Mouse (Mus musculus) cerebellum, adult 2 months (tissue): ENCODE data around the gene Uaca. TPM values are rescaled to one million over a fixed set of nuclear protein-coding genes. Genes with fewer than 3 reads are reported as not detected.

Experiments used
- DNase-seq, 2 experiments: peaks; one replicate each; pipeline ENCODE4 v3.0.0; 2021
- H3K27ac ChIP-seq: fragments of 200-500 bp; 2 replicates; pipeline ENCODE4 v1.5.1; 2012; ENCODE audit warnings: low read length, control low read depth, inconsistent platforms; ENCODE audit not compliant: insufficient read depth
- H3K27me3 ChIP-seq: fragments of 200-500 bp; 2 replicates; pipeline ENCODE4 v1.6.1; 2012; ENCODE audit warnings: inconsistent platforms, mild to moderate bottlenecking, low read length, moderate library complexity; ENCODE audit not compliant: control insufficient read depth, insufficient read depth
- H3K4me1 ChIP-seq: fragments of 200-500 bp; 2 replicates; pipeline ENCODE4 v1.6.1; 2011; ENCODE audit warnings: low read length; ENCODE audit not compliant: control insufficient read depth, insufficient read depth
- H3K4me3 ChIP-seq: fragments of 200-500 bp; replicated peaks from 2 replicates; pipeline ENCODE3; 2011; ENCODE audit warnings: mild to moderate bottlenecking, low read depth, low read length, control low read depth; ENCODE audit not compliant: insufficient read depth
- CTCF ChIP-seq: fragments of 200-500 bp; IDR thresholded peaks from 2 replicates; pipeline ENCODE4 v1.5.1; 2011; ENCODE audit warnings: low read depth, mild to moderate bottlenecking, control low read depth, low read length, moderate library complexity, borderline replicate concordance; ENCODE audit not compliant: insufficient read depth
- POLR2A ChIP-seq: fragments of 200-500 bp; IDR thresholded peaks from 2 replicates; pipeline ENCODE4 v1.6.1; 2011; ENCODE audit warnings: low read length, control low read depth, borderline replicate concordance; ENCODE audit not compliant: insufficient read depth
- WGBS: fragments of 180-500 bp; shearing (Covaris S2); methylation state at CpG from one replicate; pipeline ENCODE4 v1.1.7; 2018; 5-methylcytosine and 5-hydroxymethylcytosine counted together
- polyA plus RNA-seq: library from polyadenylated mRNA; depleted of rRNA; stranded (reverse); fragments of >200 nt; gene quantifications from 2 replicates; pipeline ENCODE4 v1.2.3, GENCODE M21; 2012

Gene Uaca
- polyA plus RNA-seq, 1 experiment, result 6.7 TPM

DNA sequence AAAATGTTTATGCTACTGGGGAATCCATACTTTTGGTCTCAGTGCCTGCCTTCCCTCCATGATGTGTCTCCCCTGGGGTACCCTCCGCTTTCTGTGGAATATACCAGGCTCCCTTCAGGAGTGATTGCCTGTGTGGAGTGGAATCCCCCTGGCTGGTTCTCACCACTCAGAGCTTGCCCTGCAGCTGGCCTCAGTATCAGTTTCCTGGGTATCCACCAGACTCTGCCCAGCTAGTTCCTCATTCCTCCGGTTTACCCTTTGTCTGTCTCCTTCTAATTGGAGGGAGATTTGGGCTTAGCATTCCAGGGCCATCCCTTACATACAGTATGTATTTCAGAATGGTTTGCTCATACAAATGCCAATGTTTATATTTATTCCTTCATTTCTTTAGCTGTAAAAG is 33.9 kb downstream of the Uaca start:
- Histone ChIP-seq H3K27ac (no peak overlapping the region), H3K27me3 (no peaks in the 10 kb centered on the region), H3K4me1 (no peaks in the 10 kb centered on the region), H3K4me3 (no peak overlapping the region)
- DNase-seq, result no peak
- 81% methylated on average over 2 of the region's 2 CpGs for WGBS
- TF ChIP-seq POLR2A (no peak), CTCF (no peak)

- H3K27ac ChIP-seq, result no peak overlapping the region
- no peaks in the 10 kb centered on the region for H3K4me1 ChIP-seq
- 64% methylated on average over 4 of the region's 4 CpGs for WGBS
- H3K4me3 ChIP-seq, result no peak overlapping the region
- no peak for DNase-seq
- no peaks in the 10 kb centered on the region for H3K27me3 ChIP-seq
- TF ChIP-seq CTCF, result no peak
- no peak for TF ChIP-seq POLR2A
Observed at GRCm38 (mm10) chr9:60829610-60830009, 35.3 kb downstream of the Uaca start.

GRCm38 (mm10) chr9:60830079-60830478 is 35.7 kb downstream of the Uaca start:
- Histone ChIP-seq H3K27me3 (no peaks in the 10 kb centered on the region), H3K27ac (no peak overlapping the region), H3K4me1 (no peaks in the 10 kb centered on the region), H3K4me3 (no peak overlapping the region)
- DNase-seq, result no peak
- 51% methylated on average over 3 of the region's 3 CpGs for WGBS
- TF ChIP-seq CTCF, result no peak
- no peak for TF ChIP-seq POLR2A

DNA sequence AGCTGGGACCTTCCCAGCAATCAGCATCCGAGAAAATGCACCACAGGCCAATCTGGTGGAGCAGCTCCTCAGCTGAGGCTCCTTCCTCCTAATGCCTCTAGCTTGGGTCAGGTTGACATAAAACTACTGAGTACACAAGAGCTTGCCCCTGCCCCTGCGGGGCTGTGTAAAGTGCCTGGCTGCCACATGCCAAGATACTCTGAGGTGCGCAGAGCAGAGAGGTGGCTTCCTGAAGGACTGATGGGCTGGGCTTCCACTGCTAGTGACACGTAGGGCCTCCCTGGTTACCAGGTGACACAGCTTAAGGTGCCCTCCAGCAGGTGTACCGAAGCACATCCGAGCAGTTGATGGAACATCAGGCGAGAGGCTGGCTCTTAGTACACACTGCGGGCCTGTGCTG is 37.9 kb downstream of the Uaca start:
- WGBS, result 95% methylated on average over 8 of the region's 8 CpGs
- Histone ChIP-seq H3K27me3 (no peaks in the 10 kb centered on the region), H3K27ac (no peak overlapping the region), H3K4me3 (no peak overlapping the region), H3K4me1 (no peaks in the 10 kb centered on the region)
- no peak for DNase-seq
- no peak for TF ChIP-seq POLR2A
- no peak for TF ChIP-seq CTCF

DNA sequence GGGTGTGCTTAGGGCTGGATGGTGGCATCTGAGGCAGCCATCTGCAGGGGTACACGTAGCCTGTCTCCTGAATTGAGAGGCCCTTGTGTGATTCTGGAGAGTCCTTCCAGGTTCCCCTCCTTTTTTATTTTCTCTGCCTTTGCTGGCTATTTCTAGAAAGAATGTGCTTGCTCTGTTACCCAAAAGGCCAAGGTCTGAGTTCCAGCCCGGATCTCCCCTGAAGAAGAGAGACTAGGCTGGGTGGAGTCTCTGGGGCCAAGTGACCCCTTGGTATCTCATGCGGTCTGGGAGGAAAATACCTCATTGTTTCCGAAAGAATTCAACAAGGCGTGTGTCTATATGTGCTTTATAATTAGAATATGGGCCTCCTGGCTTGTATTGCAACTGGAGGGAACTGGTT is 41.8 kb downstream of the Uaca start:
- Histone ChIP-seq H3K27ac (no peak overlapping the region), H3K4me3 (no peak overlapping the region), H3K4me1 (no peaks in the 10 kb centered on the region), H3K27me3 (no peaks in the 10 kb centered on the region)
- WGBS, result 87% methylated on average over 5 of the region's 5 CpGs
- DNase-seq, result no peak
- no peak for TF ChIP-seq CTCF
- TF ChIP-seq POLR2A, result no peak

DNA sequence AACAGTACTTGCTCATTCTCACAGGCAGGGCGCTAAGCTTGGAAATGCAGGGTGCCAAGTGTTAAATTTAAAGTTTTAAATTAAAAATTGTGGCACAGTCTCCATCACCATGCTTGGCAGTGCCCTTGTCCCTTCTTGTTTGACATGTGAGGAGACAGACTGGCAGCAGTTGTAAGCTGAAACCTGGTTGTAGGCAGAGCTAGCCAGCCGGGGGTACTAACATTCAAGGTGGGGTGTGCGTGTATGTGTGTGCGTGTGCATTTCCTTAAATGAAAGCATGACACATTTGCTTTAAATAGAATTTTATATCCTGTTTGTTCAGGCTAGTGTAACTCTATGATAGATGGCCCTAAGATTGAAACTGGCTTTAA is 42.7 kb downstream of the Uaca start:
- WGBS, result 76% methylated on average over 4 of the region's 4 CpGs
- no peak for DNase-seq
- H3K27ac ChIP-seq, result no peak overlapping the region
- no peaks in the 10 kb centered on the region for H3K4me1 ChIP-seq
- TF ChIP-seq POLR2A (no peak), CTCF (no peak)
- H3K27me3 ChIP-seq, result no peaks in the 10 kb centered on the region
- H3K4me3 ChIP-seq, result no peak overlapping the region

DNA sequence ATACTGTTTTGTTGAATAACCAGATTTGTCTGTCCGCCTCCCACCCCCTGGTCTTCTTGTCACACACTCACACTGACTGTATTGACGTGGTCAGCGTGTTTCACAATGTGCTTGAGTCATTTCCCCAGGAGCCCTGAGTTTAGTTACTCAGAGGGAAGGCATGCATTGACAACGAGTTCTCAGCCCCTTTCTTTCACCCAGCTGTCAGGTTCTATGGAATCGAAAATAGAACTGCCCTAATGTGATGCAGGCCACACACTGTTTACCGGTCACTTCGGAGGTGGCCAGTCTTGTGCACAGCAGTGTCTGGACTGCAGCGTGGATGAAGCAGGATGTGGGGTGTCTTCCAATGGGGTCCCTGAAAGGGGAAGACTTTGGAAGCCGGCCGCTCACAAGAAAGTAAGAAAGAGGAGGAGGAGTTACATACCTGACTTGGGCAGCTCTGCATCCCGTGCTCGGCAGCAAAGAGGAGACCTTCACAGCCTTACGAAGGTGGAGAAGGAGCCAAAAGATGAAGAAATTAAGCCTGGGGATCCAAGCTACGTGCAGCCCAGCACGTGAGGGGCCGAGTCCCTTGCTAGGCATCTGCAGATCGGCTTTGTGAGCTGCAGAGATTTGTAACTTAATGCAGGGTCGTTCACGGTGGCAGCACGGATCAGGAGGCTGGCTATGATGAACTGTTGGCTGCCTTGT is 43.3 kb downstream of the Uaca start:
- WGBS, result 24% methylated on average over 20 of the region's 20 CpGs
- H3K27ac ChIP-seq, result no peak overlapping the region
- no peaks in the 10 kb centered on the region for H3K4me1 ChIP-seq
- no peak for TF ChIP-seq POLR2A
- TF ChIP-seq CTCF, result no peak
- H3K27me3 ChIP-seq, result no peaks in the 10 kb centered on the region
- no peak for DNase-seq
- H3K4me3 ChIP-seq, result no peak overlapping the region

- WGBS, result 79% methylated on average over 9 of the region's 9 CpGs
- Histone ChIP-seq H3K4me1 (no peaks in the 10 kb centered on the region), H3K27ac (no peak overlapping the region), H3K4me3 (no peak overlapping the region), H3K27me3 (no peaks in the 10 kb centered on the region)
- TF ChIP-seq POLR2A (no peak), CTCF (no peak)
- DNase-seq, result no peak
Observed at GRCm38 (mm10) chr9:60838331-60838872, 44.1 kb downstream of the Uaca start.
